Mouse (Mus musculus) G1E (cell line): ENCODE measurements around the gene Nsd1.

Source experiments
- GATA1 ChIP-seq: IDR thresholded peaks from 2 replicates; pipeline ENCODE4 v1.6.1; 2012; ENCODE audit warnings: borderline replicate concordance, low read length, inconsistent platforms, mixed read lengths
- TAL1 ChIP-seq: conservative IDR thresholded peaks from 2 replicates; pipeline ENCODE4 v1.6.1; 2012; ENCODE audit warnings: low read depth, low read length, inconsistent platforms, mixed read lengths

GRCm38 (mm10) chr13:55329683-55330566 is 120.3 kb downstream of the Nsd1 start, which contains the start of gene Mxd3:
- TF ChIP-seq GATA1, result no peak
- no peak for TF ChIP-seq TAL1
